Mouse (Mus musculus): ENCODE measurements around the gene Krt15. TPM values are rescaled to one million over a fixed set of nuclear protein-coding genes. Genes with fewer than 3 reads are reported as not detected.

Gene Krt15
- 8.0 and 8.5 TPM in 2 replicates for polyA plus RNA-seq (2016; fragmentation: Nextera tagmentation; extraction: Ambion mirVana)

DNA sequence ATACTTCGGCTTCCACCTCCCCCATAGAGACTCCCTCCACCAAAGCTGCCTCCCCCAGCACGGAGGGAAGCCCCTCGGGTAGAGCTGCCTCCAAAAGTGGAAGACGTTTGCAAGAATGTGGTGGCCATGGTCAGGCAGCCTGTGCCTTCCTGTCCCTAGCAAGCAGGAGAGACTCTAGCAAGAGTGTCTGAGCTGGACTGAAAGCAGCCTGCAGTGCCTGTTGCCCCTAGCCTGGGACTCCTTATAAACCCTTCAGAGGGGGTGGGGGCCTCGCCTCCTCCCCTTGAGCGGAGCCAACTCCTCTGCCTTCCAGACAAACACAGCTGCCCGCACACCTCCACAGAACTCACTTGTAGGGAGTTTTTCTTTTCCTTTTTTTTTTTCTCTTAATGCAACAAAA is at the start of gene Krt15:
Krt15 (minus strand) TSS at position 198 of the 400 bp plus-strand sequence.
- H3K36me3 ChIP-seq: no peaks in the 10 kb centered on the region
- no peak within 1 kb of the TSS for H3K4me3 ChIP-seq
- no peak within 1 kb of the TSS for H3K27ac ChIP-seq
- H3K27me3 ChIP-seq (replicated peaks): 0 out of 2 replicates have a peak, but pooled peaks cover 6% of the 10 kb centered on the region
- WGBS: 75% methylated on average over 7 of the region's 7 CpGs
- H3K4me2 ChIP-seq (replicated peaks): no peak within 1 kb of the TSS
- ATAC-seq (ENCODE audit: low FRiP score, low read depth): no peak
- peaks cover 11% of the 10 kb centered on the region; the same call in 1 of the 2 replicates for H3K4me1 ChIP-seq
- H3K9me3 ChIP-seq: no peaks in the 10 kb centered on the region
- no peak within 1 kb of the TSS for H3K9ac ChIP-seq

- H3K9ac ChIP-seq: no peak overlapping the region
- no peaks in the 10 kb centered on the region for H3K9me3 ChIP-seq
- 82% methylated on average over 7 of the region's 7 CpGs for WGBS
- H3K36me3 ChIP-seq: no peaks in the 10 kb centered on the region
- H3K4me3 ChIP-seq: no peak overlapping the region
- no peak overlapping the region for H3K4me2 ChIP-seq (replicated peaks)
- no peak for ATAC-seq (ENCODE audit: low FRiP score, low read depth)
- no peak overlapping the region for H3K27ac ChIP-seq
- no peaks in the 10 kb centered on the region for H3K27me3 ChIP-seq (replicated peaks)
- no peaks in the 10 kb centered on the region for H3K4me1 ChIP-seq
Observed at GRCm38 (mm10) chr11:100181725-100182124, 46.0 kb upstream of the Krt15 start.

DNA sequence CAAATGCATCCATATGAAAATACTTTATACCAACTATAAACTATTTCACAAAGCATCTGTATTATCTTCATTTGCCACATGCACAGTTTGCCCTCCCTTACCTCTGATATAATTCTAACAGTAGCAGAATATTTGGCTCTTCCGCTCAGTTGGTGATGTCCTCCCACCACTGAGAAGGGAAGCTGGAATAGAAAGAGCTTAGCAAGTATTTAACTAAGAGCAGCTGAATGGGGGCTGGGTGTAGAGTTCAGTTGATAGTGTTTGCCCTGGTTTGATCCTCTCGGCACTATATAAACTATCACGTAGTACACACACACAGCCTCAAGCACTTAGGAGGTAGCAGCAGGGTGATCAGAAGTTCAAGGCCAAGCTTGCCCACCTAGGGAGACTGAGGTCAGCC is 43.5 kb upstream of the Krt15 start:
- no peaks in the 10 kb centered on the region for H3K4me1 ChIP-seq
- no peaks in the 10 kb centered on the region for H3K27me3 ChIP-seq (replicated peaks)
- no peaks in the 10 kb centered on the region for H3K36me3 ChIP-seq
- ATAC-seq (ENCODE audit: low FRiP score, low read depth): no peak
- WGBS: 80% methylated on average over 3 of the region's 3 CpGs
- no peak overlapping the region for H3K9ac ChIP-seq
- no peaks in the 10 kb centered on the region for H3K9me3 ChIP-seq
- no peak overlapping the region for H3K4me2 ChIP-seq (replicated peaks)
- no peak overlapping the region for H3K4me3 ChIP-seq
- no peak overlapping the region for H3K27ac ChIP-seq

DNA sequence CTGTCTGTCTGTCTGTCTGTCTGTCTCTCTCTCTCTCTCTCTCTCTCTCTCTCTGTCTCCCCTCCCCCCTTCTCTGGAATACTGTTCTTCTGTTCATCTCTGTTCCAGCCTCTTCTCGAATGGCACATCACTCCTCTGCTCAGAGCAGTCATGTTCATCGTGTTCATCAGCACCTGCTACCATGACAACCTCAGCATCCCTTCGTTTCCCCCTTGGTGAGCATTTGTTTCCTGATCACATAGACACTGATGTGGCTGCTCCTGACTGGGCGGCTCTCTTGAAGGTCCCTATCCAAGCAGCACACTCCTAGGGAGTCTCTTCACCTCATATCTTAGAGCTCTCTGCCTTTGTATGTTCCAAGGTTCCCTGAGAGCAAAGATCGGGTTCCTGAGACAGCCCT is 42.6 kb upstream of the Krt15 start:
- WGBS: 84% methylated on average over 5 of the region's 5 CpGs
- no peaks in the 10 kb centered on the region for H3K27me3 ChIP-seq (replicated peaks)
- no peaks in the 10 kb centered on the region for H3K4me1 ChIP-seq
- ATAC-seq (ENCODE audit: low FRiP score, low read depth): no peak
- no peak overlapping the region for H3K4me2 ChIP-seq (replicated peaks)
- no peaks in the 10 kb centered on the region for H3K36me3 ChIP-seq
- H3K4me3 ChIP-seq: no peak overlapping the region
- no peak overlapping the region for H3K27ac ChIP-seq
- H3K9ac ChIP-seq: no peak overlapping the region
- no peaks in the 10 kb centered on the region for H3K9me3 ChIP-seq

- H3K9ac ChIP-seq: no peak overlapping the region
- ATAC-seq (ENCODE audit: low FRiP score, low read depth): no peak
- 60% methylated on average over 9 of the region's 9 CpGs for WGBS
- no peak overlapping the region for H3K4me2 ChIP-seq (replicated peaks)
- H3K27ac ChIP-seq: no peak overlapping the region
- H3K27me3 ChIP-seq (replicated peaks): no peaks in the 10 kb centered on the region
- H3K36me3 ChIP-seq: no peaks in the 10 kb centered on the region
- H3K4me3 ChIP-seq: no peak overlapping the region
- H3K4me1 ChIP-seq: no peaks in the 10 kb centered on the region
- H3K9me3 ChIP-seq: no peaks in the 10 kb centered on the region
Observed at GRCm38 (mm10) chr11:100176791-100177190, 41.1 kb upstream of the Krt15 start.

GRCm38 (mm10) chr11:100168765-100169762 is 33.3 kb upstream of the Krt15 start:
- Histone ChIP-seq H3K4me3 (no peak overlapping the region), H3K4me1 (no peaks in the 10 kb centered on the region), H3K9ac (no peak overlapping the region), H3K36me3 (no peaks in the 10 kb centered on the region), H3K4me2 (replicated peaks) (no peak overlapping the region), H3K27ac (no peak overlapping the region), H3K27me3 (replicated peaks) (no peaks in the 10 kb centered on the region), H3K9me3 (no peaks in the 10 kb centered on the region)
- peak; percentile 56; the same call in 1 of the 2 replicates for ATAC-seq (ENCODE audit: low FRiP score, low read depth)
- 34% methylated on average over 14 of the region's 14 CpGs for WGBS

DNA sequence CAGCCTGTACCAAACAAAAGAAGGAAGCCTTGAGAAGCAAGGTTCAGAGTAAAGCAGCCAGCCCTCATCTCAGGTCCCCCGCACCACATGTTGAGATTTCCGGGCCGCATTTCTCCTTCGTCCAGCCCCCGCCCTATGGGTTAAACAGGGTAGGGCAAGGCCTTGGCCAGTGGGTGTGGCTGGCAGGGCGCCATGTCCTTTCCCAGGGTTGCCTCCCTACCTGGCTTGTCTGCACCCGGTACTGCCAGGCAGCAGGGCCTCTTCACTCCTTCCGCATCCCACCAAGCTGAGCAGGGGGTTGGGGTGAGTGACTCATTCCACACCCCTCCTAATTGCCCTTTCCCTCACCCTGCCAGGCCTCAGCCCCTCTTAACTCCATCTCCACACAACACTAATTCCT is 32.3 kb upstream of the Krt15 start:
- Histone ChIP-seq H3K27me3 (replicated peaks) (no peaks in the 10 kb centered on the region), H3K9ac (no peak overlapping the region), H3K9me3 (no peaks in the 10 kb centered on the region), H3K27ac (no peak overlapping the region), H3K36me3 (no peaks in the 10 kb centered on the region), H3K4me3 (no peak overlapping the region), H3K4me2 (replicated peaks) (no peak overlapping the region), H3K4me1 (no peaks in the 10 kb centered on the region)
- 83% methylated on average over 8 of the region's 8 CpGs for WGBS
- no peak for ATAC-seq (ENCODE audit: low FRiP score, low read depth)

GRCm38 (mm10) chr11:100164392-100164791 is 28.7 kb upstream of the Krt15 start:
- no peak for ATAC-seq (ENCODE audit: low FRiP score, low read depth)
- no peak overlapping the region for H3K27ac ChIP-seq
- H3K9ac ChIP-seq: no peak overlapping the region
- WGBS: 58% methylated on average over 7 of the region's 7 CpGs
- H3K4me3 ChIP-seq: no peak overlapping the region
- no peaks in the 10 kb centered on the region for H3K4me1 ChIP-seq
- H3K4me2 ChIP-seq (replicated peaks): no peak overlapping the region
- H3K9me3 ChIP-seq: no peaks in the 10 kb centered on the region
- no peaks in the 10 kb centered on the region for H3K27me3 ChIP-seq (replicated peaks)
- no peaks in the 10 kb centered on the region for H3K36me3 ChIP-seq

DNA sequence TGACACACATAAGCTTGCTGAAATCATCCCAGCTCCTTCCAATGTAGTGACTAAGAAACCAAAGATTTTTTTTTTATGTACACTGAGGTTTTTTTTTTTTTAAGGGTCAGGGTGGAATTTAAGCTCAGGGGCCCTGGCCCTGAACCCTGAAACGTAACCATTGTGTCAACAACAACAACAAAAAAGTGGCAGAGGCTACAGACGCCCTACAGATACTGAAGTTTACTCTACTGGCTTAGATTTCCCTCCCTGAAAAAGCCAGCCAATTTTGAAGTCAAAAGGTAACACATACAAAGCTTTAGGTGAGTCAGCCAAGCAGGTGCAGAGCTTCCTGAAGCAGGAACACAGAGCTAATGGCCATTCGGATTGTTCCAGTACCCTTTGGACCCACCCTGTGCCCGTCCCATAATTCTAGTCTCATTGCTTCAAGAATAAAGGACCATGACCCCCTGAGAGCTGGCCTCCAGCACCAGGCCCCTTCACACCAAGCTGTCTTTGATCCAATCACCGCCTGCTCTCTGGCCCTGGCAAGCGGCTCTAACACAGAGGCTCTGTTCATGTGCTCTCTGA is 22.3 kb upstream of the Krt15 start:
- no peak overlapping the region for H3K4me2 ChIP-seq (replicated peaks)
- no peak for ATAC-seq (ENCODE audit: low FRiP score, low read depth)
- no peak overlapping the region for H3K27ac ChIP-seq
- H3K4me3 ChIP-seq: no peak overlapping the region
- WGBS: 56% methylated on average over 6 of the region's 6 CpGs
- H3K27me3 ChIP-seq (replicated peaks): no peaks in the 10 kb centered on the region
- H3K36me3 ChIP-seq: no peaks in the 10 kb centered on the region
- H3K4me1 ChIP-seq: no peaks in the 10 kb centered on the region
- H3K9ac ChIP-seq: no peak overlapping the region
- H3K9me3 ChIP-seq: no peaks in the 10 kb centered on the region

- H3K4me2 ChIP-seq (replicated peaks): no peak overlapping the region
- H3K4me1 ChIP-seq: no peaks in the 10 kb centered on the region
- H3K27ac ChIP-seq: no peak overlapping the region
- 84% methylated on average over 3 of the region's 3 CpGs for WGBS
- no peak overlapping the region for H3K9ac ChIP-seq
- H3K36me3 ChIP-seq: no peaks in the 10 kb centered on the region
- no peak overlapping the region for H3K4me3 ChIP-seq
- no peaks in the 10 kb centered on the region for H3K27me3 ChIP-seq (replicated peaks)
- H3K9me3 ChIP-seq: no peaks in the 10 kb centered on the region
- no peak for ATAC-seq (ENCODE audit: low FRiP score, low read depth)
Observed at GRCm38 (mm10) chr11:100157331-100157730, 21.6 kb upstream of the Krt15 start.

DNA sequence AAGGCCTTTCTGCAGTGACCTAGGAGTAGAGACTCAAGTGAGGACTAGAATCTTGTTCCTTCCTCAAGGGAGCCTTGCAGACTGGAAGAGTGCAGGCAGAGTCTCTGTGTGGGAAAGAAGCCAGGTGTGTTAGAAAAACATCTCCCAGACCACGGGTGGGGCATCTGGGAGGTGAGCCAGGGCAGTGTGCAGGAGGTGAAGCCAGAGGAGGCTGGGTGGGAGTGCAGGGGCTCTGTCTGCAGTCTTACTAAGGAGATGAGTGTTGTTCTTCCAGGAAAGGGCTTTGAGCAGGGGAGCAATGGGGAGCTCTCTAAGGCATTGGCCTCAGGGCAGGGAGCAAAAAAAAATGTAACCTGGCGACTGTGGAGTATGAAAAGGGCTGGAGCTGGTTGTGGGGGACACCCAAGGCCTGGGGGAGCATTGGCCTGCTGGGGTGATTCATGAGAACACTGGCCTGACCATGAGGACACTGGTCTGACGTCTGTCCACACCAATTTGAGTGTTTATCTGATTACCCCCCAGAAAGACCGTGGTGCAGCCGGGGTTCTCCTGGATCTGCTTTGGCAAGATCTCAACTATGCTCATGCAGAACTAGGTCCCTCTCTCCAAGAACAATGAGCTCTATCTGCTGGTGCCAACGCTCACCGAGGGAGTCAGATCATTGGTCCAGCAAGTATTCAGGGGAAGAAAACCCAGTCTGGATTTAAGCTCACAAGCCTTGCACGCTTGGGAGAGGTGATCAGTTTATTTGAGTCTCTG is 19.9 kb upstream of the Krt15 start:
- Histone ChIP-seq H3K4me2 (replicated peaks) (no peak overlapping the region), H3K27me3 (replicated peaks) (no peaks in the 10 kb centered on the region), H3K4me3 (no peak overlapping the region), H3K27ac (no peak overlapping the region), H3K4me1 (no peaks in the 10 kb centered on the region), H3K9me3 (no peaks in the 10 kb centered on the region), H3K9ac (no peak overlapping the region), H3K36me3 (no peaks in the 10 kb centered on the region)
- no peak for ATAC-seq (ENCODE audit: low FRiP score, low read depth)
- 74% methylated on average over 8 of the region's 8 CpGs for WGBS

Data from neural tube, embryonic 12.5 days (tissue).